Mouse (Mus musculus): Measurements from ENCODE around the gene Nudt11.
"Not testable (repeated sequence)": the region's sequence is repeated elsewhere in the genome, so short reads cannot be mapped to it uniquely, and the experiment has no call there.

Gene Nudt11

GRCm38 (mm10) chrX:6047066-6047935 lies at the start of gene Nudt11:
Gene Nudt11 (plus strand): TSS chrX:6047453.
- not testable (repeated sequence) for DNase-seq (ENCODE audit: low spot score in 2 of 2)

GRCm38 (mm10) chrX:6047936-6048614 lies 822 bp downstream of the Nudt11 start:
- not testable (repeated sequence) for DNase-seq (ENCODE audit: low spot score in 2 of 2)

- no peak for DNase-seq (ENCODE audit: low spot score in 2 of 2)
Observed at GRCm38 (mm10) chrX:6061563-6061962, 14.3 kb downstream of the Nudt11 start.

- no peak for DNase-seq (ENCODE audit: low spot score in 2 of 2)
Observed at GRCm38 (mm10) chrX:6082954-6083680, 35.9 kb downstream of the Nudt11 start, which contains the start of gene AU022751. Gene AU022751 (minus strand): TSS chrX:6083419.

- no peak for DNase-seq (ENCODE audit: low spot score in 2 of 2)
Observed at GRCm38 (mm10) chrX:6091547-6091946, 44.3 kb downstream of the Nudt11 start.

- DNase-seq (ENCODE audit: low spot score in 2 of 2), result peak; percentile 18 to 23
Observed at GRCm38 (mm10) chrX:6091996-6092757, 44.9 kb downstream of the Nudt11 start.

All from right cerebral cortex, postnatal 36 days (tissue).